Mouse (Mus musculus) embryonic facial prominence, embryonic 14.5 days (tissue): ENCODE data around the gene Abhd14a. TPM values are rescaled to one million over a fixed set of nuclear protein-coding genes. Genes with fewer than 3 reads are reported as not detected.

Experiments used
- ATAC-seq: fragments of 200-750 bp; cut with Nextera tagmentation; 2 replicates; pipeline ENCODE4 v1.8.0; 2017; ENCODE audit warnings: low read depth, moderate number of reproducible peaks, moderate TSS enrichment
- DNase-seq: peaks from one replicate; pipeline ENCODE4 v3.0.0-alpha.2; 2015; ENCODE audit warnings: low spot score
- H3K27ac ChIP-seq: fragments of 300-500 bp; sonication (generic); replicated peaks from 2 replicates; pipeline ENCODE4 v1.5.1; 2014; ENCODE audit warnings: low read depth, mild to moderate bottlenecking, low read length, moderate library complexity
- H3K27me3 ChIP-seq: fragments of 300-500 bp; sonication (generic); replicated peaks from 2 replicates; pipeline ENCODE4 v1.6.1; 2014; ENCODE audit warnings: low read length; ENCODE audit not compliant: control insufficient read depth, insufficient read depth
- H3K36me3 ChIP-seq: fragments of 300-500 bp; sonication (generic); 2 replicates; pipeline ENCODE4 v1.6.1; 2014; ENCODE audit warnings: low read length, mixed read lengths; ENCODE audit not compliant: control insufficient read depth, insufficient read depth
- H3K4me1 ChIP-seq: fragments of 300-500 bp; sonication (generic); 2 replicates; pipeline ENCODE4 v1.6.1; 2014; ENCODE audit warnings: antibody characterized with exemption, low read length; ENCODE audit not compliant: control insufficient read depth, insufficient read depth
- H3K4me2 ChIP-seq: fragments of 300-500 bp; sonication (generic); 2 replicates; pipeline ENCODE4 v1.6.1; 2014; ENCODE audit warnings: low read depth, mild to moderate bottlenecking, low read length, moderate library complexity, mixed read lengths
- H3K4me3 ChIP-seq: fragments of 300-500 bp; sonication (generic); 2 replicates; pipeline ENCODE4 v1.5.1; 2014; ENCODE audit warnings: low read depth, mild to moderate bottlenecking, low read length
- H3K9ac ChIP-seq: fragments of 300-500 bp; sonication (generic); 2 replicates; pipeline ENCODE4 v1.6.1; 2014; ENCODE audit warnings: low read depth, mild to moderate bottlenecking, low read length, moderate library complexity, mixed read lengths
- H3K9me3 ChIP-seq: fragments of 300-500 bp; sonication (generic); 2 replicates; pipeline ENCODE4 v1.6.1; 2016; ENCODE audit warnings: low read length; ENCODE audit not compliant: control insufficient read depth
- WGBS: fragments of 180-500 bp; shearing (Covaris S2); extraction: QIAGEN DNeasy Blood & Tissue Kit; methylation state at CpG from one replicate; pipeline ENCODE4 v1.1.7; 2014; 5-methylcytosine and 5-hydroxymethylcytosine counted together
- polyA plus RNA-seq: library from polyadenylated mRNA; unstranded; fragments of >200 nt; fragmentation: Nextera tagmentation; extraction: Ambion mirVana; gene quantifications from 2 replicates; pipeline ENCODE4 v1.2.1, GENCODE M21; 2014

Gene Abhd14a
- polyA plus RNA-seq, 1 experiment from 2014 or later, result 60.9 TPM

GRCm38 (mm10) chr9:106459946-106460345 lies 12.5 kb upstream of the Abhd14a start:
- 80% methylated on average over 15 of the region's 15 CpGs for WGBS

GRCm38 (mm10) chr9:106457920-106458319 lies 10.4 kb upstream of the Abhd14a start:
- H3K9ac ChIP-seq, result no peak overlapping the region
- 66% methylated on average over 5 of the region's 5 CpGs for WGBS
- ATAC-seq, result no peak
- H3K4me2 ChIP-seq, result peak overlapping the region; percentile 92; the same call in 1 of the 2 replicates
- peaks cover 43% of the 10 kb centered on the region for H3K4me1 ChIP-seq
- H3K36me3 ChIP-seq, result peaks cover 31% of the 10 kb centered on the region
- no peaks in the 10 kb centered on the region for H3K27me3 ChIP-seq
- H3K4me3 ChIP-seq, result no peak overlapping the region
- no peak for DNase-seq
- no peak overlapping the region for H3K27ac ChIP-seq
- no peaks in the 10 kb centered on the region for H3K9me3 ChIP-seq

More at GRCm38 (mm10) chr9:106459946-106460345, 12.5 kb upstream of the Abhd14a start:
- peak overlapping the region; percentile 10; the same call in 1 of the 2 replicates for H3K9ac ChIP-seq
- peaks cover 44% of the 10 kb centered on the region for H3K36me3 ChIP-seq
- ATAC-seq (no peak), DNase-seq (no peak)
- H3K27me3 ChIP-seq, result no peaks in the 10 kb centered on the region
- H3K4me2 ChIP-seq, result no peak overlapping the region
- no peaks in the 10 kb centered on the region for H3K9me3 ChIP-seq
- no peak overlapping the region for H3K27ac ChIP-seq
- no peak overlapping the region for H3K4me3 ChIP-seq
- peaks cover 39% of the 10 kb centered on the region for H3K4me1 ChIP-seq

- H3K9ac ChIP-seq, result peak overlapping the region; percentile 35; the same call in 1 of the 2 replicates
- H3K27ac ChIP-seq, result peak overlapping the region; percentile 61; the same call in 1 of the 2 replicates
- ATAC-seq (peak; percentile 1; the same call in 1 of the 2 replicates), DNase-seq (no peak)
- peak overlapping the region; percentile 92 for H3K4me2 ChIP-seq
- H3K36me3 ChIP-seq, result peaks cover 24% of the 10 kb centered on the region
- 45% methylated on average over 9 of the region's 9 CpGs for WGBS
- H3K27me3 ChIP-seq, result no peaks in the 10 kb centered on the region
- peaks cover 48% of the 10 kb centered on the region for H3K4me1 ChIP-seq
- H3K9me3 ChIP-seq, result no peaks in the 10 kb centered on the region
- peak overlapping the region; percentile 74; the same call in 1 of the 2 replicates for H3K4me3 ChIP-seq
These were observed 9.7 kb upstream of the Abhd14a start for GRCm38 (mm10) chr9:106457163-106457559.

GRCm38 (mm10) chr9:106456325-106457162 lies 9.1 kb upstream of the Abhd14a start:
- Histone ChIP-seq H3K4me1 (peaks cover 52% of the 10 kb centered on the region), H3K36me3 (peaks cover 18% of the 10 kb centered on the region), H3K4me2 (peak overlapping the region; percentile 92), H3K4me3 (peak overlapping the region; percentile 74), H3K9me3 (no peaks in the 10 kb centered on the region), H3K9ac (peak overlapping the region; percentile 86), H3K27ac (peak overlapping the region; percentile 89), H3K27me3 (no peaks in the 10 kb centered on the region)
- peak; percentile 28 for ATAC-seq
- peak; percentile 89 for DNase-seq
- 35% methylated on average over 14 of the region's 15 CpGs for WGBS

GRCm38 (mm10) chr9:106454888-106455681 lies 7.6 kb upstream of the Abhd14a start:
- ATAC-seq, result peak; percentile 38
- H3K9ac ChIP-seq, result peak overlapping the region; percentile 86
- no peaks in the 10 kb centered on the region for H3K9me3 ChIP-seq
- H3K36me3 ChIP-seq, result peaks cover 4% of the 10 kb centered on the region
- H3K4me2 ChIP-seq, result peak overlapping the region; percentile 92
- H3K4me3 ChIP-seq, result peak overlapping the region; percentile 74
- H3K27ac ChIP-seq, result peak overlapping the region; percentile 89
- peak; percentile 85 for DNase-seq
- H3K4me1 ChIP-seq, result peaks cover 67% of the 10 kb centered on the region
- H3K27me3 ChIP-seq, result no peaks in the 10 kb centered on the region
- whole genome bisulfite sequencing, result 3% methylated on average over 17 of the region's 17 CpGs

GRCm38 (mm10) chr9:106454071-106454761 lies 6.7 kb upstream of the Abhd14a start:
- Histone ChIP-seq H3K4me2 (peak overlapping the region; percentile 92), H3K4me3 (peak overlapping the region; percentile 74), H3K27ac (peak overlapping the region; percentile 89), H3K4me1 (peaks cover 71% of the 10 kb centered on the region), H3K9me3 (no peaks in the 10 kb centered on the region), H3K36me3 (no peaks in the 10 kb centered on the region), H3K27me3 (no peaks in the 10 kb centered on the region), H3K9ac (peak overlapping the region; percentile 86)
- ATAC-seq, result 0 out of 2 replicates have a peak, but pooled peaks have one; percentile 1
- WGBS, result 0% methylated on average over 10 of the region's 20 CpGs
- peak; percentile 63 for DNase-seq

GRCm38 (mm10) chr9:106453271-106454070 lies 6.0 kb upstream of the Abhd14a start, which contains the start of gene Pcbp4:
Gene Pcbp4, plus strand, starts transcription at chr9:106453291.
- peak; percentile 66 for ATAC-seq
- no peaks in the 10 kb centered on the region for H3K27me3 ChIP-seq
- H3K36me3 ChIP-seq, result no peaks in the 10 kb centered on the region
- peak; percentile 85 for DNase-seq
- peak within 1 kb of the TSS; percentile 86 for H3K9ac ChIP-seq
- H3K9me3 ChIP-seq, result no peaks in the 10 kb centered on the region
- H3K4me1 ChIP-seq, result peaks cover 71% of the 10 kb centered on the region
- H3K27ac ChIP-seq, result peak within 1 kb of the TSS; percentile 89
- peak within 1 kb of the TSS; percentile 74 for H3K4me3 ChIP-seq
- H3K4me2 ChIP-seq, result peak within 1 kb of the TSS; percentile 92
- WGBS, result 2% methylated on average over 9 of the region's 74 CpGs
